Mouse (Mus musculus) spleen, adult 2 months (tissue): ENCODE measurements around the gene Sall1.

Source experiments
- CTCF ChIP-seq: fragments of 200-500 bp; IDR thresholded peaks from 2 replicates; pipeline ENCODE4 v1.5.1; 2011; ENCODE audit warnings: mild to moderate bottlenecking, inconsistent platforms; ENCODE audit not compliant: insufficient read depth, insufficient read length, insufficient replicate concordance; ENCODE audit errors: extremely low read depth
- POLR2A ChIP-seq: fragments of 200-500 bp; IDR thresholded peaks from 2 replicates; pipeline ENCODE4 v1.6.1; 2011; ENCODE audit warnings: low read depth, low read length, inconsistent platforms

DNA sequence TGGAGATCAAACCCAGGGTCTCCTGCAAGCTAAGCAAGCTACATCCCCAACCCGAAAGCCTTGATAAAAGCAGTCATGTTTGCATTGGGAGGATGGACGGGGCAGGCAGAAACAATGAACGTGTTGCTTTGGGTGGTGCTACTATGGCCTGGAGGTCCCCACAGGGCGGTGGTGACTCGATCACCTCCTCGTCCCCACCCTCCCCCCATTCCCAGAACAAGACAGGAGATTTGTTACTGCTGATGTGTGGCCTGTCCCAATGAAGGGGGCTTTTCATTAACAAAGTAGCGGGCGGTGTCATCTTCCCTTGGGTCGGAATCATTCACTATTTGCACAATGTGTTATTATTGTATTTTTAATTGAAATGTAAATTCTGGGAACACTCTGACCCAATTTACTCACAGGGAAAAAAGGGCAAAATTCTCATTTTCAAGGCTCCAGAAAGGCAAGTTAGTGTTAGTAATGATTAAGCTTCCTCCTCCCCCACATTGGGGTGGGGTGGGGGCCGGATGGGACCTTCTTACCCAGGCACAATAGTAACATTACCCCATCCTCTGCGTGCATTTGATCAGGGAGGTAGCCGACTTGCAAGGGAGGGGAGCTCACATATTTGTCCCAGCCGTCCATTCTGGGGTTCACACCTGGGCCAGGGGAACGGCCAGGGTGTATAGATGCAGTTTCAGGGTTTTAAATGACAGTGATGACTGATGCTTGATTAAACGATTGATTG, 52.0 kb downstream of the Sall1 start:
- no peak for TF ChIP-seq CTCF
- no peak for TF ChIP-seq POLR2A
